Mouse (Mus musculus) olfactory bulb, adult 2 months (tissue): ENCODE data around the gene Fmn2.

Experiments
- CTCF ChIP-seq: fragments of 200-500 bp; IDR thresholded peaks from 2 replicates; pipeline ENCODE4 v1.5.1; 2012; ENCODE audit warnings: low read depth, mild to moderate bottlenecking, low read length, moderate library complexity; ENCODE audit not compliant: insufficient read depth
- POLR2A ChIP-seq: fragments of 200-500 bp; IDR thresholded peaks from 2 replicates; pipeline ENCODE4 v1.6.1; 2012; ENCODE audit warnings: mild to moderate bottlenecking, low read depth, low read length, moderate library complexity; ENCODE audit not compliant: insufficient read depth

DNA sequence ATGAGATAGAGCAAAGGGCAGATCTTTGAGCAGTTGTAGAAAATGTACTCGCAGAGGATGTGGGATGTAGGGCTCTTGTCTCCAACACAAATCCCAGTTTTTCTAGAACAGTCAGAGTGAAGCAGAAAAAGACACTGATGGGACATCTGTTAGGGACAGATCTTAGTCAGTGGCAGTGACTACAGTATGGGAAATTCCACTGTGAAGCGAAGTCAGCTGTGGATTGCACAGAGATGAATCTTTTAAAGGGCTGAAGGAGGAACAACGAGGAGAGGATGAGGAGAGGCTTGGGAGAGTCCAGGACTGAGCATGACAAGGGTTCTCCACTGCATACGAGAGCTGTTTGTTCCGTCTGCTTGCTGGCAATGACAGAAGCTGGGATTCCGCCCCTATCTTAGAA, 96.6 kb downstream of the Fmn2 start:
- no peak for TF ChIP-seq CTCF
- TF ChIP-seq POLR2A: no peak
